Mouse (Mus musculus) liver, adult 2 months (tissue): ENCODE measurements around the gene Tmed11. TPM values are rescaled to one million over a fixed set of nuclear protein-coding genes. Genes with fewer than 3 reads are reported as not detected.
"Not testable (repeated sequence)": the region's sequence is repeated elsewhere in the genome, so short reads cannot be mapped to it uniquely, and the experiment has no call there.

Experiments
- DNase-seq: peaks from one replicate; pipeline ENCODE4 v3.0.0-alpha.2; 2011; ENCODE audit warnings: low read depth, low spot score; ENCODE audit errors: extremely low read depth
- H3K27ac ChIP-seq: fragments of 200-500 bp; replicated peaks from 2 replicates; pipeline ENCODE4 v1.5.1; 2012; ENCODE audit warnings: low read depth, mild to moderate bottlenecking, control low read depth, inconsistent platforms, low read length; ENCODE audit not compliant: insufficient read depth
- H3K27me3 ChIP-seq: fragments of 200-500 bp; 2 replicates; pipeline ENCODE4 v1.6.1; 2012; ENCODE audit warnings: mild to moderate bottlenecking, moderate library complexity, low read length, inconsistent platforms; ENCODE audit not compliant: control insufficient read depth, insufficient read depth
- H3K36me3 ChIP-seq: fragments of 200-500 bp; 2 replicates; pipeline ENCODE4 v1.6.1; 2012; ENCODE audit warnings: low read length, inconsistent platforms; ENCODE audit not compliant: control insufficient read depth, insufficient read depth
- H3K4me1 ChIP-seq: fragments of 200-500 bp; 2 replicates; pipeline ENCODE4 v1.6.1; 2011; ENCODE audit warnings: low read length; ENCODE audit not compliant: control insufficient read depth, insufficient read depth
- H3K4me3 ChIP-seq: fragments of 200-500 bp; 2 replicates; pipeline ENCODE4 v1.5.1; 2011; ENCODE audit warnings: low read depth, mild to moderate bottlenecking, control low read depth, low read length, moderate library complexity; ENCODE audit not compliant: insufficient read depth
- H3K79me2 ChIP-seq: fragments of 200-500 bp; 2 replicates; pipeline ENCODE4 v1.6.1; 2012; ENCODE audit warnings: inconsistent platforms, mild to moderate bottlenecking, low read length, moderate library complexity; ENCODE audit not compliant: control insufficient read depth, insufficient read depth
- H3K9ac ChIP-seq: fragments of 200-500 bp; 2 replicates; pipeline ENCODE4 v1.6.1; 2012; ENCODE audit warnings: low read depth, mild to moderate bottlenecking, control low read depth, inconsistent platforms, low read length
- CTCF ChIP-seq: fragments of 200-500 bp; IDR thresholded peaks from 2 replicates; pipeline ENCODE4 v1.5.1; 2011; ENCODE audit warnings: low read depth, low read length, control low read depth
- POLR2A ChIP-seq: fragments of 200-500 bp; IDR thresholded peaks from 2 replicates; pipeline ENCODE4 v1.6.1; 2011; ENCODE audit warnings: low read length, control low read depth; ENCODE audit not compliant: insufficient read depth; ENCODE audit errors: extremely low read depth
- WGBS: fragments of 180-500 bp; shearing (Covaris S2); methylation state at CpG from one replicate; pipeline ENCODE4 v1.1.7; 2018; 5-methylcytosine and 5-hydroxymethylcytosine counted together
- polyA plus RNA-seq: library from polyadenylated mRNA; depleted of rRNA; stranded (reverse); fragments of >200 nt; gene quantifications from 2 replicates; pipeline ENCODE4 v1.2.3, GENCODE M21; 2012; rRNA removed
- total RNA-seq: library from RNA; depleted of rRNA; stranded (reverse); fragments of >200 nt; gene quantifications from 2 replicates; pipeline ENCODE4 v1.2.3, GENCODE M21; 2014; rRNA removed

Tmed11 gene
- total RNA-seq = 0.46 TPM in 1 of 2 replicates, not detected in the other
- polyA plus RNA-seq = not detected in 2 replicates

- H3K4me3 ChIP-seq, H3K27ac ChIP-seq, DNase-seq, H3K79me2 ChIP-seq, H3K36me3 ChIP-seq, H3K4me1 ChIP-seq, H3K27me3 ChIP-seq, H3K9ac ChIP-seq: not testable (repeated sequence)
- 65% methylated on average over 2 of the region's 2 CpGs for WGBS
These were observed at the start of gene Tmed11 for GRCm38 (mm10) chr5:108795263-108795662. Gene Tmed11, minus strand, starts transcription at chr5:108795363.

DNA sequence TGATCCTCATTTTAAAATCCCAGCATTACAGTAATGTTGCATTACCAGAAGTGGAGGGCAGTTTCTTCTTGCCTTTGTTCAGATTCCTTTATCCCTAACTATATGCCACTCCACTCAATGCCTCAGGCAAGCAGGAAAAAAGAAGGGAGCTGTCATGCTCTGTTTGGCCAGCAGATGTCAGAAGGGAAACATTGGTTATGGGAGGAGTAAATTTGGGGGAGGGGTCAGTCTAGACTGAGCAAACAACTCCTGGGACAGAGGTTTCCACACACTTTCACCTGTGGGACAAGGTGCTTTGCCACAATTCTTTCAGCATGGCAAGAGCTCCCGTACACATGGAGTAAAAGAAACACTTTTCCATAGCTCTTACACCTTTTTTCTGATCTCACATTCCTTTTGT is 41.0 kb upstream of the Tmed11 start:
- peak; percentile 78 for DNase-seq
- TF ChIP-seq POLR2A (no peak), CTCF (peak; percentile 21; the same call in 1 of the 2 replicates)
- Histone ChIP-seq H3K4me3 (no peak overlapping the region), H3K9ac (no peak overlapping the region), H3K27ac (no peak overlapping the region), H3K27me3 (no peaks in the 10 kb centered on the region), H3K36me3 (no peaks in the 10 kb centered on the region), H3K4me1 (no peaks in the 10 kb centered on the region), H3K79me2 (no peaks in the 10 kb centered on the region)
- 12% methylated on average over 1 of the region's 1 CpGs for WGBS

DNA sequence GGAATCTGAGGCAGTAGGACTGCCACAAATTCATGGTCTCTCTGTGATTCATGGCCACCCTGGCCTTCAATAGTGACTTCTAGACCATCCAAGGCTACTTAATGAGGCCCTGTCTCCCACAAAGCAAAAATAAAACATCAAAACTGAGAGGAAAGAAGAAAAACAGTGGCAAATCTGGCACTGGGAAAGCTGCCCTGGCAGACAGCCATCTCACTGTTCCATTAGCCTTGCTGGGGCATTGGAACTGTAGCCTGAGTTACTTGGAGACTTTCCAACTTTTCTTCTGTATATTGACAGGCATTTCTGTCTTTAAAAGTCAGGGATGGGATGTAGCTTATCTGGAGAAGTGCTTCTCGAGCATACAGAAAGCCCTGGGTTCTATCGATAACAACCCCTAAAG is 28.1 kb upstream of the Tmed11 start:
- Histone ChIP-seq H3K36me3 (no peaks in the 10 kb centered on the region), H3K9ac (no peak overlapping the region), H3K27ac (no peak overlapping the region), H3K27me3 (no peaks in the 10 kb centered on the region), H3K4me1 (no peaks in the 10 kb centered on the region), H3K4me3 (no peak overlapping the region), H3K79me2 (no peaks in the 10 kb centered on the region)
- 66% methylated on average over 2 of the region's 2 CpGs for WGBS
- DNase-seq = peak; percentile 23
- no peak for TF ChIP-seq POLR2A
- TF ChIP-seq CTCF = no peak

DNA sequence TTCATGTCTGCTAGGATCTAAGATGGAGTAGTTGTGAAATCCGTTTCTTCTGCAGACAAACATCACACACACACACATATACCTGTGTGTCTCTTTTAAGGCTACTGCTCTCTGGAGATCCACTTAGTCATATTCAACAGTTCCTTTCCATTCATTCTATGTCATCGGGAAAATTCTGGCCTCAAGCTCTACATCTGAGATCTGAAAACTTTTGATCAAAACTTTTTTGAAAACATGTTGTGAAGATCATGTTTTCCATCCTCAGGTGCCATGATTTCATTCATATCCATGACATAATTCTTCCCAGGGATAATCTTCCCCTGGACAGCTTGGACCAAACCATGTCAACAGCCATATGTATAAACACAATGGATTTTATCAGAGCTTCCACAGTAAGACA is 13.6 kb upstream of the Tmed11 start, which contains the start of gene Vmn2r8:
Vmn2r8 (minus strand) TSS at position 101 of the 400 bp plus-strand sequence.
- not testable (repeated sequence) for H3K4me3 ChIP-seq, H3K9ac ChIP-seq, H3K27ac ChIP-seq, DNase-seq, H3K4me1 ChIP-seq, H3K36me3 ChIP-seq, H3K79me2 ChIP-seq, H3K27me3 ChIP-seq
- WGBS = 63% methylated on average over 2 of the region's 2 CpGs

DNA sequence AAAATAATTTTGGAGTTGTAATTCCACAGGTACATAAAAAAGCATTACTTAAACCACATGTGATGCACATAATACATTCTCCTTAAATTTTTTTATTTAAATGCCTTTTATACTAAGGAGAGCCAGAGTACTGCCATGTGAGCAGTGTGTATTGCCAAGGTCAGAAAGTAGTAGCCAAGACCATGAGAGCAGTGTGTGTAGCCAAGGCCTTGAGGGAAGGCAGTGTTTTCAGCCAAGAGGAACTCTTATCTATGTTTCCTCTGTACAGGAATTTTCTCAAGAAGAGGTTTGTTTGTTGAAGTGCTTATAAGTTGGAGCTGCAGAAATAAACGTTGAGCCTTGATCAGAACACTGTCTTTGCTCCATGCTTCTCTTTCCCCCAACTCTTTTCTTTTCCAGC is 8.5 kb upstream of the Tmed11 start:
- Histone ChIP-seq H3K36me3 (no peaks in the 10 kb centered on the region), H3K4me1 (no peaks in the 10 kb centered on the region), H3K9ac (no peak overlapping the region), H3K79me2 (no peaks in the 10 kb centered on the region), H3K27me3 (no peaks in the 10 kb centered on the region), H3K4me3 (no peak overlapping the region), H3K27ac (no peak overlapping the region)
- peak; percentile 12 for DNase-seq
- WGBS = 23% methylated on average over 1 of the region's 1 CpGs
- no peak for TF ChIP-seq CTCF
- no peak for TF ChIP-seq POLR2A

GRCm38 (mm10) chr5:108790385-108790784 is 4.8 kb downstream of the Tmed11 start:
- H3K79me2 ChIP-seq, H3K4me3 ChIP-seq, H3K27me3 ChIP-seq, H3K27ac ChIP-seq, H3K9ac ChIP-seq, H3K36me3 ChIP-seq, H3K4me1 ChIP-seq: not testable (repeated sequence)
- WGBS = 54% methylated on average over 1 of the region's 1 CpGs
- peak; percentile 9 for DNase-seq
- TF ChIP-seq CTCF = peak; percentile 12; the same call in 1 of the 2 replicates
